Mouse (Mus musculus) common myeloid progenitor, adult 5-6 weeks (primary cell): Measurements from ENCODE around the gene Adam33. TPM values are rescaled to one million over a fixed set of nuclear protein-coding genes. Genes with fewer than 3 reads are reported as not detected.
"Not testable (repeated sequence)": the region's sequence is repeated elsewhere in the genome, so short reads cannot be mapped to it uniquely, and the experiment has no call there.

Experiments
- ATAC-seq: replicated peaks from 2 replicates; pipeline ENCODE4 v1.8.0; 2016; ENCODE audit warnings: low read depth, mild to moderate bottlenecking, moderate TSS enrichment, inconsistent platforms; ENCODE audit not compliant: poor library complexity, severe bottlenecking
- total RNA-seq: library from RNA; stranded (forward); fragments of 200-1000, 187-1606 nt; gene quantifications from 2 replicates; pipeline ENCODE4 v1.2.3, GENCODE M21; 2017

Gene Adam33
- total RNA-seq: not detected in 2 replicates

DNA sequence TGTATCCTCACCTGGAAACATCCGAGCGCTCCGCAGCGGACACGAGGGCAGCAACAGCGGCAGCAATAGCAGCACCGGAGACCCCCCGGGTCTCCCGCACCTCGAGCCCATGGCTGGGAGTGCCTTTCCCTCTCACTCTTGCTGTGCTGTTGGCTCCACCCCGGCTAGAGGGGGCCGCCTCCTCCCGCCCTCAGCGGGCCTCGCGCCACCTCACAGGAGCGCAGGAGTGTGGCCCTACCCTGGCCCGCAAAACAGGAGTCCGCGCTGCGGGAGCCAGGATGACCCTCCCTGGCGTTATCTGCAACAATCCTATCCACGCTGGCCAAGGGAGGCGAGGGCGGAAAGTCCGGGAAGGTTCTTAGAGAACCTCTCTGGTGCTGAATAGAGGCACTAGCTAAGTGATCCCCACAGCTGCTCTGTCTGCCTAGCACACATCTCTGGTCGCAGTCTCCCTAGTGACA lies at the start of gene Adam33:
Gene Adam33 (minus strand): TSS at position 411 of the 461 bp plus-strand sequence.
- peak; percentile 57 for ATAC-seq

DNA sequence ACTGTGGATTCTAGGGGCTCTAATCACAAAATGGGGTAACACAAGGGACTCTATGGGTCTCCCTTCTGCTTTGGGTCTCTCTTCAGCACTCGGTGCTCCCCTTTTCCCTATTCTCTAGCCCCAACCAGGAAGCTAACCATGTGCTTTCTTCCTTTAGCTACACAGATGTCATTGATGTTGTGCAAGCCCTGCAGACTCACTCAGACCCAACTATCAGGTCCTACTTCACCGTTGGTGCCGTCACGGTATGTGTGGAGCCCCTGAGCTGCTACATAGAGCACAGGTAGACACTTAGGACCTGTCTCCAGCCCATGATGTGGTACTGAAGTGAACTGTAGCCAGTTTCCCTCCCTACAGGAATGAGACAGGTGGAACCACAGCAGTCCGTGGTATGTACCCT lies 42.4 kb upstream of the Adam33 start:
- ATAC-seq: no peak

DNA sequence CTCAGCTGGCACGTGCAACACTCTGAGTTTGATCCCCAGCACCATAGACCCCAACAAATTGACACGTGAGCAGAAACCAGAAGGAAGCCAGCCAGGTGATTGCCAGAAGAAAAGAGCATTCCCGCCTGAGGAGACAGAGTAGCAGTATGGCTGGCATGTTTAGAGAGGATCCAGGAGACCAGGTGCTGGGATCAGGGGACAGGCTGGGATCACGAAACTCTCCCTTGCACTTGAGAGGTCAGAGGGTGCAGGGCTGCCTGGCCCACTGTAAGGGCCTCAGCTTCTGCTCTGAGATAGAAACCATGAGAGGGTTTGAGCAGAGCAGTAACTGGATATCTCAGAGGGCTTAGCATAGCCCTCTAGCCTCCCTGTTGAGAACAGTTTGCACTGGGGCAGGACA lies 41.4 kb upstream of the Adam33 start:
- not testable (repeated sequence) for ATAC-seq

DNA sequence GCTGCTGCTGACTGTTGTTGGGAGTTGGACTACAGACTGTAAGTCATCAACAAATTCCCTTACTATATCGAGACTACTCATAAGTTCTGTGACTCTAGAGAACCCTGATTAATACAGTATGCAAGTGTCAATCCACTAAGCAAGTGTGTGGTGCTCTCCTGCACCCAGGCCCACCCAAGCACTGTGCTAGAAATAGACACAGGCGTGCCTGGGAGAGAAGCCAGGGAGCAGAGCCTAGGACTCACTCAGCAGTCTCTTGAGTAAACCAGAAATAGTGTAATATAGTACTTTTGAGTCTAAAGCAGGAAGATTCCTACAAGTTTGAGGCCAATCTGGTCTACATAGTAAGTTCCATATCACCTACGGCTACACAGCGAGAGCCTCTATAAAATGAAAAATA lies 40.4 kb upstream of the Adam33 start:
- no peak for ATAC-seq

DNA sequence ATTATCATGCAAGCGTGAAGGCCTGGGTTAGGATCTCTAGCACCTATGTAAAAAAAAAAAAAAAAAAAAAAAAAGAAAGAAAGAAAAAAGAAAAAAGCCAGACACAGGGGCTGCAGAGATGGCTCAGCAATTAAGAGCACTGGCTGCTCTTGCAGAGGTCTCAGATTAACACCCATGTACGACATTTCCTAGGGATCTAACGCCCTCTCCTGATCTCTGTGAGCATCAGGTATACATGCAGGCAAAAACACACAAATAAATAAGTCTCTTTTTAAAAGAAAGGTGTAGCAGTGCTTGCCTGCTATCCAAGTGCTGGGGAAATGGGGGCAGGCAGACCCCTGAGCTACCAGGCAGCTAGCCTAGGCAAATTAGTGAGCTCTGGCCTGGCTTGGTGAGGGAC lies 37.9 kb upstream of the Adam33 start:
- no peak for ATAC-seq

DNA sequence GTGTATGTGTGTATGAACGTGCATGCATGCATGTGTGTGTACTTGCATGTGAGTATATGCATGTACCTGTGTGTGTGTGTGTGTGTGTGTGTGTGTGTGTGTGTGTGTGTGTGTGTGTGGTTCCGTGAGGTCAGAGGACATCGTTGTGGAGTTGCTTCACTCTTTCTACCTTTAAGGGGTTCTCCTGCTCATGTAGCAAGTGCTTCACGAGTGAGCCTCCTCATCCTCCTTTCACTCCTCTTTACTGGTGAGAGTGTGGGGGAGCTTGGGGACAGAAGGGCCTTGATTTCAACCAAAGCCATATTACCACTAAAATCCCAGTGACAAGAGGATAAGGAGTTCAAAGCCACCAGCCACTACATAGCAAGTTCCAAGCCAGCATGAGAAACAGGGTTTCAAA lies 33.5 kb upstream of the Adam33 start:
- no peak for ATAC-seq

DNA sequence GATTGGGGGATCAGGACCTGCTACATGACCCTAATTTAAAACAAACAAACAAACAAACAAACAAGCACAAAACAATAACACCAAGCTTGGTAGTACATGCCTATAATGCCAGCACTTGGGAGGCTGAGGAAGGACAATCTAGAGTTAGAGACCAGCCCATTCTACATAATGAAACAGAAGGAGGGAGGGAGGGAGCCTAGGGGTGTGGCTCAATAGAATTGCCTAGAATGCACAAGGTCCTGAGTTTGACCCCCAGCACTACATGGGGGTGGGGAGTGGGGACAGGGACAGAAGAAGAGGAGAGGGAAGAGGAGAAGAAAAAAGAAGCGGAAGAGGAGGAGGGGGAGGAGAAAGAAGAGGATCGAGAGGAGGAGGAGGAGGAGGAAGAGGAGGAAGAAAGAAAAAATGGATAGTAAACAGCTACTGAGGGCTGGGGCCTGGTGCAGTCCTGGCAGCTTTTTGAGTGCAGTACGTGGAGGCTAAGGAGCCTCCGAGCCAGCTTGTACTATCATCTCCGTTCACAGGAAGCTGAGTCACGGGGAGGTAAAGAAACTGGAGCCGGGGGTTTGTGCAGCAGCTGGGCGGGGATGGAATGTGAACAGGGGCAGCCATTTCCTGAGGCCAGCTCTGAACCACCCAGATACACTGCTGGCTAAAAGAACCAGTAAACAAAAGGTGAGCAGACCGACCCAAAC lies 32.6 kb upstream of the Adam33 start:
- peak; percentile 91 for ATAC-seq

DNA sequence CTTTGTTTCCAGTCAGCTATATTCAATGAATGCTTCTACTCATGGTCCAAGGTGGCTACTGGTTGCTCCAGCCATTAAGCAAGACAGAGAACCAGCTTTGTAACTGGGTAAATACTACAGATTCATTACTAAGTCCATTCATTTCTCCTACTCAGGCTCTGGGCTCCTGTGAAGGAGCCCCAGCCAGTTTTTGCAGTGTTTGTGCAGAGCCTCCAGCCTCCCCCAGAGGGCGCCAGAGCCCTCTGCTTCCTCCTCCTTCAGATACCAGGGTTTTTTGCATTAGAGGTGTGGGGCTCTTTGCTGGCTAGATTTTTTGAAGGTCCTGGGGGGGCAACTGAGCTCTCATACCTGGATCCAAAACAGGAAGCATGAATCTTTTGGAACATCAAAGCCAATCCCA lies 31.2 kb upstream of the Adam33 start:
- ATAC-seq: peak; percentile 83

DNA sequence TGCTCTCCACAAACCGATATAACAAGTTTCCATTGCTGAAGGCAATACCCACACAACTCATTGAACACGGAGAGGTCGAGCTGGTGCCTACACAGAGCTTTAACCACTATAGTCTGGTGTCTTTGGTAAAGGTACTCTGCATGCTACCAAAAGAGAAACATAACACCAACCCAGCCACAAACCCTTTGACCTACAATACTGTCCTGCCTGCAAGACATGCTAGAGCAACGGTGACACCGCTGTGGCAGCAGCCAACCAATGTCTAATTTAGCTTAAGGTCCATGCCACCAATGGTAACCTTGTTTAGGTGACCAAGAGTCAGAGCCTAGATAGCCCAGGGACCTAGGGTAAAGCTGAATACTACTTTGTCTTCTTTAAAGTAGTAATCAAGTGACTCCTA lies 30.0 kb upstream of the Adam33 start:
- ATAC-seq: no peak

DNA sequence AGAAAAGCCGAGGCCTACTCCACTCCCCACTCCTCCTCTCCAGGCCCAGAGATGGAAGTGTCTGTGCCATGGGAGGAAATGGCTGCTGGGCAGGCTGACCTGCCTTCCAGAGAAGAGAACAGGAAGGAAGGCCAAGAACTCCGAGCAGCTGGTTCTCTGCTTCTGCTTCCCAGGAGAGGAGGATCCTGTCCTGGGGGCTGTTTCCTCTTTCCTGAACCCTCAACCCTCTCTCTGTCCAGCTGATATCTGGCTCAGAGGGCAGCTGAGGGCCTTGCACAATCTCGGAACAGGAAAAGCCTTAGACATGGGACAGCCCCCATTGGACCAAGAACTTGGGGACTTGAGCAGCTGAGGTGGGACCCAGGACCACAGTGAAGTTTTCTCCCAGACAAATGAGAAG lies 27.2 kb upstream of the Adam33 start:
- ATAC-seq: 0 out of 2 replicates have a peak, but pooled peaks have one; percentile 22

DNA sequence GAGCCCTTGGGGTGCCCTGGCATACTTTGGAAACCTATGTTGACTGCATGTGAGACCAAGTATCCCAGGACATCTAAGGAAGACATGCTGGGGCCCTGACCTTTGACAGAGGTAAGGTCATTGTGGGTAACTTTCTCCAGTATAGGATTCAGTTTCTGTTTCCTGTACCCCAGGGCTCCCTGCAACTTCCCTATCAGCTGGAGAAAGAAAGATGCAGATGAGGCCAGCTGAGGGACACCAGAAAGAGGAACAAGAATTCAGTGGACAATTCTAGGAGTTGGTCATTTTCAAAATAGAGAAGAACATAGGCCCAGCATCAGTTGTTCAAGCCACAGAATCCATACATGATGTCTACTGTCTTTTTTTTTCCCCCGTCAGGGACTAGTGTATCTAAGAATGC lies 26.0 kb upstream of the Adam33 start:
- ATAC-seq: peak; percentile 59

DNA sequence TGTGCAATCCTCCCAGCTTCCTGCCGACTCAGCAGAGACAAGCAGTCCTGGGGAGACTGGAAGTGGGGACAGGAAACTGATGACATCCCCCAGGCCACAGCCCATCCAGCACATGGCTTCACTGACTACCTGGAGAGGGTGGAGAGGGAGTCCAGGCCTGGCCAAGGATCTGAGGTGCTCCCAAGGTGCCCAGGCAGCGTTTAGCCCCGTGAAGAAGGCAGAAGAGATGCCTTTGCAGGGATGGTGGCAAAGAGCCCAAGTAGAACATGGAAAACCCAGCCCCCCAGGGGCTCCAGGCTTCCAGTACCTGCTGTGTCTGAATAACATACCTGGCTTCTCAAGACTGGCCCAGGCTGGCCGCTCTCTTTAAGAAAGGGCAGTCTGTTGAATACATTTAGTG lies 25.0 kb upstream of the Adam33 start:
- ATAC-seq: no peak

DNA sequence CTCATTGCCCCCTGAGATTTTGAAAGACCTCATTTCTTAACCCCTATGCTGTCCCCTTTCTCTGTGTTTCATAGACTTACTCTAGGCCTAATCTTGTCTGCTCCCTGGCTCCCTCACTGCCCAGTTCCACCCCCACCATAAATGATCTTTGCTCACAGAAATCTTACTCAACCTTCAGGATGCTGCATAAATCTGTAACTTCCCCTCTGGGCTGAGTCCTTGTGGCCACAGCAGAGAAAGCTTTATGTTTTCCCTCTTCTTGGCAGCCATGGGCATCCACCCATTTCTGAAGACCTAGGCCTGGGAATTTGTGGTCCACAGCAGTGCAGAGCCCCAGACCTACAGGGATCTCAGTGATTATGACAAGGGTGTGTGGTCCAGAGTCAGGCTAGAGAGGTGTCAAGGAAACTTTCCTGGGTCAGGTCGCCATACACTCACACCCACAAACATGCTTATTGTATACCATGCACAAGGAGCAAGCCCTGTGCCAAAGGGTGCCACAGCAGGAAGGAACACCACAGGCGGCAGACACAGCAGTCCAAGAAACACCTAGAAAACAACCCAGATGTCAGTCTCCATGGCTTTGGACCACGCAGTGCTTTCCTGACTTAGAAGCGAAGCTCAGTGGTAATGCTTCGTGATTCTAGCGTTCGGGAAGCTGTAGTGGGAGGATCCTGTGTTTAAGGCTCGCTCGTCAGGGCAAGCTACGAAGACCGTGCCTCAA lies 23.2 kb upstream of the Adam33 start, which contains the start of gene Siglec1:
Gene Siglec1 (minus strand): TSS at position 99 of the 724 bp plus-strand sequence.
- 0 out of 2 replicates have a peak, but pooled peaks have one; percentile 18 for ATAC-seq

DNA sequence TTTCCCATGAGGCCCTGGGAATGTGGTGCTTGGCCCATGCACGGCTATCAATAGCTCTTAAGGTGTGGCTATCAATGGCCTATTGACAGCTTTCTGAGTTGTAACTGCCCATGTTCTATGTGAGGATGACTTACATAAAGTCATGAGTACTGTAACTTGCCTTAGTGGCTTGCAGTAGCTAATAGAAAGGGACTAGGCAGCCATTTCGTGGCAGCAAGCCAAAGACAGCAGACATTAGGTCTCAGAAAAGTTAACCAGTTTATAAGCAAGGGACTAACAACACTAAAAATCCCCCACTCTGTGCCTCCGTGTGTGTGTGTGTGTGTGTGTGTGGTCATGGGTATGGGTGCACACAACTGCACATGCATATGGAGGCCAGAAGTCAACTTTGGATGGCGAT lies 20.6 kb upstream of the Adam33 start:
- no peak for ATAC-seq

DNA sequence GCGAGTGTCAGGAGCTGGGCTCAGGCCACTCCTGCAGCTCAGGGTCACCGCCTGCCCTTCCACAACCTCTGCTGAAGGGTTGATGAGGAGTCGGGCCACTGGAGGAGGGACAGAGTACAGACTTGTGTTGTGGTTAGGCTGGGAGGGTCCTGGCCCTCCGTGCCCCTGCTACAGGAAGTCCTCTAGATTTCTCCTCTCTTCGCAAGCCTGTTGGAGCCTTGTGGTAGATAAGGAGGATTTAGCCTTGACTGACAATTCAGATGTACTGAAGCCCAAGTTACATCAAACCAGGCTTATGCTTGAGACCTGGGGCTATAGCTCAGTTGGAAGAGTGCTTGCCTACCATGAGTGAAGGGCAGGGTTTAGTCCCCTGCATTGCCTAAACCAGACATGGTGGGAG lies 16.9 kb upstream of the Adam33 start:
- peak; percentile 90 for ATAC-seq

DNA sequence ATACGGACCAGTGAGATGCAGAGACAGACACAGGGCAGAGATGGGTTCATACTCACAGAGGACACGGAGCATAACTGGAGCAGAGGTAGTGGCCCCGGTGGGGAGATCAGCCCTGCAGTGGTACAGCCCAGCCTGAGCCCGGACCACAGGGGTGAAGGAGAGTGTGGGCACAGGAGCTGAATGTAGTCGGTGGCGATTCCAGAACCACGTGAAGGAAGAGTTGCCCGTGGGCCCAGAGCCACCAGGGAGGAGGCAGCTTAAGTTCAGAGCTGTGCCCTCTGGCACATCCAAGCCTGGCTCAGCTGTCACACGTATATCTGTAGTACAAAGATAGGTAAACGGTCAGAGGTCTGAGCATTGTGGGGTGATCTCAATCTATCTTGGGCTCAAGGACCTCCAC lies 8.9 kb upstream of the Adam33 start:
- ATAC-seq: no peak

DNA sequence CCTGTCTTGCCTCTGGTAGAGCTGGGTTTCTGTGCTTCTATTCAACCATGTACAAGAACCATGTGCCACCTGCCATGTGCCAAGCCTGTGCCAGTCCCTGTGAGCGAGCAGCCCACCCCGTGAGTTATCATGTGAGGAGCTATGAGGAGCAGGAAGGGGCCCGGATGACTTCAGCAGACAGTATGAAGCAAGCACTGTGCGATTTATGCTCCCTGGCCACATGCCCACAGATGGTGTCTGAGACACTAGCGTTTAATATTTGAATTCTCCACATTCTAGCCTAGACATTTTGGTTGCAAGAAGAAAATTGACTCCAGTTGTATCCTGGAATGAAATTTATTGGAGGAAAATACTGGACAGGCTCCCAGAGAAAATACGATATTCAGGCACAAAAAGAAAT lies 3.9 kb upstream of the Adam33 start:
- ATAC-seq: no peak

DNA sequence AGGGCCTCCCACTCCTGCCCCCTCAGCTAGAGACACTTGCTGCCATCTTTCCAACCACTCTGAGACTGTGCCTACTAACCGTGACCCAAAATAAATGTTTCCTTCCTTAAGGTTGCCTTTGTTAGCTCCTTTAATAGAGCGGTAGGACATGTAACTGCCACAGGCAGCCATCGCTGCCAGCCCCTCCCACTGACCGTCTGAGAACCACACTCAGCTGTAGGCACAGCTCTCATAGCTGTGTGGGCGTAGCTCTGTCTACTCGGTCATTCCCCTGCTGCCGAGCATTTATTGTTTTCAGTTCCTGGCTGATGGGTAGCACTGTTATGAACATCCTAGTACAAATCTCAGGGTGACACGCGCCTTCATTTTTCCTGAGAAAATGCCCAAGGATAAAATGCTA lies 2.7 kb upstream of the Adam33 start:
- ATAC-seq: no peak

DNA sequence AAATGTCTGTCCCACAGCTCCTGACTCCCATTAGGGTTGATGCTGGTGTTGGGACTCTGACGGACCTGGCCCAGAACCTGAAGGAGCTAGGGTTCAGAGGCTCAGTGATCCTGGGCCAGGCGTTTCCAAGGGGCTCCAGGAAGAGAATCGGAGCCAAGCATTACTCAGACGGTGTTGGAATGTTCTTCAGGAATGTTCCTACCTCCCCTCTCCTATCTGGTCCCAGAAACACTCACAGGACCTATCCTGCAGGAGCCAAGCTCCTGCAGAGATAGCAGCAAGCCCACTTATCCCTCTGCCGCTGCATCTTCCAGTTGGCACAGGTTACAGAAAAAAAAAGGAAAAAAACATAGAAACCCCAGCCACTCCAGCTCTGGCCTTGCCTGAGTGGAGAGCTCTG lies 2.0 kb downstream of the Adam33 start:
- no peak for ATAC-seq

DNA sequence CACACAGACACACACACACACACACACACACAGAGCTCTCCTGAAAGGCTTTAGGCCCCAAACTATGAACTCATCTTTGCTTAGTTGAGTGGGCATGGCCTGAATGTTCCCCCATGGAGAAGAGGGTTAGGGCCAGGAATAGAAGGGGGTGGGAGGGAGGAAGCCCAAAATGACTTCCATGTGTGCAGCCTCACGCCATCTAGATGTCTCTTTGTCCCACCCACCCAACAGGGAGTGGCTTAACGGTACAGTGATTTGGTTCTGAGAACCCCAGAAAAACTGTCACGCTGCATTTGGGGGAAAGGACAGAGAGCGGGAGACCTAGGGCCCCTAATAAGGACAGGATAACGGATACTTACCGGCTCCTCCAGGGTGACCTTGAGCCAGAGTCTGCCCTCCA lies 2.8 kb downstream of the Adam33 start:
- no peak for ATAC-seq

DNA sequence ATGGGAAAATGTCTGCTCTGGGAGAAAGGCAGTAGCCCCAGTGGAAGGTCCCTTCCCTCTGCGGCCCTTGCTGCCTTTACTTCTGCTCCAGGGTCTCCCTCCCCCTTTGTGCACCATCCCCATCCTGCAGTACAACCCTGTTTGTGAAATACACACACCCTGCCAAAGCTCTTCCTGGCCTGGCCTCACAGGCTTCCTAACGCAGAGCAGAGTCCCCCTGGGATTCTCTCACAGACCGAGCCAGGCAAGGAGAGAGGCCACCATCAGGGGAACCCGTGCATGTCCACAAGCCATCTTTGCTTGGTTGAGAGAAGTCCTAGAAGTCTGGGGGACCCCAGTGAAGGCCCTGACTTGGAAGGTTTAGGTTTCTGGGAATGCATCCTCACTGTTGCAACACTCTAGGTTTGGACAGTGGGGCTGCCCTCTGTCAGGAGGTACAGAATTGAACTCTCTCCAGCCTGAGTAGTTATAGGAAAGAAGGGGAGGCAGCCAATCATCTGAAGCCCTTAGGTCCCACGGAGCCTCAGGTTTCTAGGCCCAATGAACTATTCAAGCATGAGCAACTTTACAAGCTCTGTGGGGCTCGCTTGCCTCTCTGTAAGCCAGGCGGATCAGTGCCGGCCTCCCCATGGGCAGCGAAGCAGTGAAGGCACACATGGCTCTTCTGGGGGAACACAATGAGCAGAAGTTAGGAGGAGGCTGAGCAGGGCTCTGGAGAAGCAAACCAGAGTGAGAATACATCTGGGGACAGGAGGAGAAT lies 3.7 kb downstream of the Adam33 start:
- no peak for ATAC-seq
